Mouse (Mus musculus): Measurements from ENCODE around the gene Zdhhc15. TPM values are rescaled to one million over a fixed set of nuclear protein-coding genes. Genes with fewer than 3 reads are reported as not detected.
"Not testable (repeated sequence)": the region's sequence is repeated elsewhere in the genome, so short reads cannot be mapped to it uniquely, and the experiment has no call there.

Zdhhc15 gene
- 1 to 10 TPM; 5.7 to 7.0 TPM for total RNA-seq (2021)
- long read RNA-seq, experiment 1, full-length matches to known transcripts = 3 of 5 reads
- long read RNA-seq, experiment 1, partial matches to known transcripts = 1 of 5 reads
- long read RNA-seq, experiment 1, other reads (novel, unspliced or antisense) = 1 of 5 reads
- long read RNA-seq, experiment 2, full-length matches to known transcripts = 1 of 7 reads
- long read RNA-seq, experiment 2, partial matches to known transcripts = 1 of 7 reads
- long read RNA-seq, experiment 2, other reads (novel, unspliced or antisense) = 5 of 7 reads

- TF ChIP-seq CTCF (conservative IDR thresholded peaks at IDR 0.05) = 0 out of 2 replicates have a peak, but pooled peaks have one; percentile 7
- H3K27ac ChIP-seq = peak within 1 kb of the TSS; percentile 78
- peak; percentile 21 to 29 for DNase-seq (ENCODE audit: low spot score in 2 of 2)
- peak within 1 kb of the TSS; percentile 60 for H3K4me3 ChIP-seq
These were observed at the start of gene Zdhhc15 for GRCm38 (mm10) chrX:104670757-104671549. Gene Zdhhc15 (minus strand): TSS chrX:104671064.

- no peak overlapping the region for H3K27ac ChIP-seq
- no peak overlapping the region for H3K4me3 ChIP-seq
- no peak for TF ChIP-seq CTCF (conservative IDR thresholded peaks at IDR 0.05)
- DNase-seq (ENCODE audit: low spot score in 2 of 2) = no peak
These were observed 37.1 kb upstream of the Zdhhc15 start for GRCm38 (mm10) chrX:104707935-104708334.

GRCm38 (mm10) chrX:104669850-104670756 lies 761 bp downstream of the Zdhhc15 start:
- Histone ChIP-seq H3K4me3 (peak overlapping the region; percentile 60), H3K27ac (peak overlapping the region; percentile 78)
- TF ChIP-seq CTCF (conservative IDR thresholded peaks at IDR 0.05) = no peak
- DNase-seq (ENCODE audit: low spot score in 2 of 2) = no peak

GRCm38 (mm10) chrX:104656976-104657375 lies 13.9 kb downstream of the Zdhhc15 start:
- no peak for DNase-seq (ENCODE audit: low spot score in 2 of 2)
- H3K4me3 ChIP-seq = no peak overlapping the region
- no peak for TF ChIP-seq CTCF (conservative IDR thresholded peaks at IDR 0.05)
- H3K27ac ChIP-seq = no peak overlapping the region

GRCm38 (mm10) chrX:104612531-104612930 lies 58.3 kb downstream of the Zdhhc15 start:
- DNase-seq (ENCODE audit: low spot score in 2 of 2) = no peak
- no peak for TF ChIP-seq CTCF (conservative IDR thresholded peaks at IDR 0.05)
- Histone ChIP-seq H3K4me3 (no peak overlapping the region), H3K27ac (no peak overlapping the region)

GRCm38 (mm10) chrX:104603738-104604430 lies 67.0 kb downstream of the Zdhhc15 start:
- not testable (repeated sequence) for H3K27ac ChIP-seq; DNase-seq (ENCODE audit: low spot score in 2 of 2); H3K4me3 ChIP-seq

- H3K27ac ChIP-seq; H3K4me3 ChIP-seq; DNase-seq (ENCODE audit: low spot score in 2 of 2): not testable (repeated sequence)
These were observed 68.5 kb downstream of the Zdhhc15 start for GRCm38 (mm10) chrX:104602168-104602859.

- no peak for DNase-seq (ENCODE audit: low spot score in 2 of 2)
- no peak overlapping the region for H3K27ac ChIP-seq
- no peak for TF ChIP-seq CTCF (conservative IDR thresholded peaks at IDR 0.05)
- no peak overlapping the region for H3K4me3 ChIP-seq
These were observed 96.9 kb downstream of the Zdhhc15 start for GRCm38 (mm10) chrX:104573946-104574345.

GRCm38 (mm10) chrX:104567497-104567896 lies 103.4 kb downstream of the Zdhhc15 start:
- Histone ChIP-seq H3K27ac (no peak overlapping the region), H3K4me3 (no peak overlapping the region)
- TF ChIP-seq CTCF (conservative IDR thresholded peaks at IDR 0.05) = no peak
- no peak for DNase-seq (ENCODE audit: low spot score in 2 of 2)

GRCm38 (mm10) chrX:104545283-104545682 lies 125.6 kb downstream of the Zdhhc15 start:
- no peak overlapping the region for H3K27ac ChIP-seq
- H3K4me3 ChIP-seq = no peak overlapping the region
- TF ChIP-seq CTCF (conservative IDR thresholded peaks at IDR 0.05) = no peak
- DNase-seq (ENCODE audit: low spot score in 2 of 2) = no peak

GRCm38 (mm10) chrX:104543919-104544595 lies 126.8 kb downstream of the Zdhhc15 start:
- no peak for TF ChIP-seq CTCF (conservative IDR thresholded peaks at IDR 0.05)
- no peak overlapping the region for H3K27ac ChIP-seq
- H3K4me3 ChIP-seq = no peak overlapping the region
- DNase-seq (ENCODE audit: low spot score in 2 of 2) = no peak
